Mouse (Mus musculus): ENCODE measurements around the gene Nhlrc2. TPM values are rescaled to one million over a fixed set of nuclear protein-coding genes. Genes with fewer than 3 reads are reported as not detected.
"Not testable (repeated sequence)": the region's sequence is repeated elsewhere in the genome, so short reads cannot be mapped to it uniquely, and the experiment has no call there.

Gene Nhlrc2
- total RNA-seq (2015) (12.8 and 14.7 TPM in 2 replicates), total RNA-seq (2017) (16.3 and 16.4 TPM in 2 replicates)

DNA sequence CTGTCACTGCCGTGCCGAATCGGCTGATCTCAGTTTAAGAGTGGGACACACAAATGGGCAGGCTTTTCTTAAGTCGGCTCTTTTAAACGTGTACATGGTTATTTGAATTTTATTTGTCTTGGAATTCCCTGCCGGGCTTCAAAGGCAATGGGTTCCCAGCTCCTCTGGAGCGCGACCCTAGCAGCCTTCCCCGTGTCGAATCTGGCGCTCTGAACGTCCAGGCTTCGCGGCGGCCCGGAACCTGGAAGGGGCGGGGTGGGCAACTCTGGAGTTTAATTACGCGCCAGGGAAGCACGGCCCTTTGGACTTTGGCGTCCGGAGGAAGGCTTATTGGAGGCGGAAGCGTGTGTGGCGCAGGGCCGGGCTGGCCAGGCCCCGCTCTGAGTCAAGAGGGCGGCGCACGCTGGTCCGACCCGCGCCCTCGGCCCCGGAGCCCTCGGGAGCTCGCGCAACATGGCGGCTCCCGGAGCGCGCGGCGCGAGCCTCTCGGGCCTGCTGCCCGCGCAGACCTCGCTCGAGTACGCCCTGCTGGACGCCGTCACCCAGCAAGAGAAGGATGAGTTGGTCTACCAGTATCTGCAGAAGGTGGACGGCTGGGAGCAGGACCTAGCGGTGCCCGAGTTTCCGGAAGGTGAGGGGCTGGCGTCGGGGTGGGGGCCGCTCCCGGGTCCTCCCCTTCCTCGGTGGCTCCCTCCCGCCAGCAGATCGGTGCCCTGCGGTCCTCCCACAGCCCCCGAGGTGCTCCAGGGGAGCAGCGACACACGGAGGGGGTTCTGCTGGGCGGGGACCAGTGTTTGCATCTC is at the start of gene Nhlrc2:
TSS of gene Nhlrc2 (plus strand) at position 32 of the 803 bp plus-strand sequence.
- peak; percentile 90 for ATAC-seq (ENCODE audit: poor library complexity, severe bottlenecking)

DNA sequence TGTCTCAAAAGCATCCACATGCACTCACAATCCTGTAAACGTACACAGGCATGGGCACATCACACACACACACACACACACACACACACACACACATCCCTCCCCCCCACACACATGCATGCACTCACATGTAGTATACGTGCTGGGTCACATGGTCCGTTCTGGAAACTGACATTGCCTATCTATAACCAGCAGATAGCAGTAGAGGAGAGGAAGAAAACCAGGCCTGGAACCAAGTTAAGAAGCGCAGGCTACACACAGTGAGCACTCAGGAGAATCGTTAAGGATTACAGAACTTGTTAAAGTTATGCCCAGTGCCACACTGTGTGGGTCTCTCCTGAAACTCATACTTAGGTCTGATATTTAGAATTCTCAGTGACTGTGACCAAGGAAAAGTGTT is 45.0 kb upstream of the Nhlrc2 start:
- not testable (repeated sequence) for ATAC-seq (ENCODE audit: poor library complexity, severe bottlenecking)

- not testable (repeated sequence) for ATAC-seq (ENCODE audit: poor library complexity, severe bottlenecking)
Measured at GRCm38 (mm10) chr19:56503525-56503924, 44.5 kb upstream of the Nhlrc2 start.

DNA sequence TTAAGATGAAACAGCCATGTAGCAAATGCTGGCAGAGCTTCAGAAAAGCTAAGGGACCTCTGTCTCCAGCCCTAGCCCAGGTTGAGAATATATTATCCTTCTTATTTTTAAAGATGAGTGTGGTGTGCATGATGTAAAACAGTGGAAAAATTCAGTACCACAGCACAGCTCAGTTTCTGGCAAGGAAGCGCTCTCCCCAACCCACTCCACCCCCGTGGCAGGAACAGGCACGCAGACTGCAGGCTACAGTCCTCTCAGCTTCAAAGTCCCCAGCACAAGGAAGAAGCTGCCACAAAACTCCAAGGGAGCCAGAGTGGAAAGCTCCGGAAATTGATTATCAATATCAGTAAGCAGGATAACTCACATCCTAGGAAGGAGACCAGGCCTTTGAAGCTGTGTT is 36.9 kb upstream of the Nhlrc2 start:
- not testable (repeated sequence) for ATAC-seq (ENCODE audit: poor library complexity, severe bottlenecking)

GRCm38 (mm10) chr19:56513527-56513926 is 34.5 kb upstream of the Nhlrc2 start:
- not testable (repeated sequence) for ATAC-seq (ENCODE audit: poor library complexity, severe bottlenecking)

DNA sequence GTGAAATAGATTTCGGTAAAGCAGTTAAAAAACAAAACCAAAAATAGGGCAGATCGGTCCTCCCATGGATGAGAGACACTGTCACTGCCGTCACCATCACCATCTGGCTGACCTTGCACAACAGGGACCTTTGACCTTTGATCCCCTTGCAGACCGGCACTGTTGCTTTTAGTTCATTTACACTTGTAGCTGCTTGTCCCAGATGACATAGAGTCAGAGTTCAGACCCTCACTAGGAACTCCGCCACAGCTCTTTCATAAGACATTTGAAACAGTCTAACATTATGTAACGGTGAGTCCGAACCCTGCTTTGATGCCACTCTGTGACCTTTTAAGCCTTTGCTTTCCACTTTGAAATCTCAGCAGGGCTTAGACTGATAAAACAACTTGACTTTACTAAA is 28.7 kb upstream of the Nhlrc2 start:
- ATAC-seq (ENCODE audit: poor library complexity, severe bottlenecking): not testable (repeated sequence)

GRCm38 (mm10) chr19:56530529-56530928 is 17.5 kb upstream of the Nhlrc2 start:
- ATAC-seq (ENCODE audit: poor library complexity, severe bottlenecking): peak; percentile 65

DNA sequence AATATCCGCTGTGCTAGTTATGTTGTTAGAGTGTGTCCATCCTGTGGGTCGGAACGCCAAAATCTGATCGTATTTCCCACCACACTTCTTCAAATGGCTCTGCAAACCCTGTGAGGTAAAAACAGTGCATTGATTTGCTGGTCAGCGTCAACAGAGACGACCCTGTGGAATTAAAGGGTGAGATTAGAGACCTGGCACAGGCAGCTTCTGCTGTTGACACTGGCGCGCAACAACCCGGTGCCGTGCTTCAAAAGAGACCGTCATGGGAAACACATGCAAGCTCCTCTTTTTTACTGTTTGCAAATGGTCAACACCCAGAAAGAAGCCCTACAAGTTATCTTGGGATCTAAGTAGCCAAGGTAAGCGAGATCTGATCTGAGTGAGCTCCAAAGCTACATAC is 16.8 kb upstream of the Nhlrc2 start:
- no peak for ATAC-seq (ENCODE audit: poor library complexity, severe bottlenecking)

GRCm38 (mm10) chr19:56533291-56534071 is 14.6 kb upstream of the Nhlrc2 start:
- ATAC-seq (ENCODE audit: poor library complexity, severe bottlenecking): no peak

GRCm38 (mm10) chr19:56534337-56534736 is 13.7 kb upstream of the Nhlrc2 start:
- ATAC-seq (ENCODE audit: poor library complexity, severe bottlenecking): no peak

DNA sequence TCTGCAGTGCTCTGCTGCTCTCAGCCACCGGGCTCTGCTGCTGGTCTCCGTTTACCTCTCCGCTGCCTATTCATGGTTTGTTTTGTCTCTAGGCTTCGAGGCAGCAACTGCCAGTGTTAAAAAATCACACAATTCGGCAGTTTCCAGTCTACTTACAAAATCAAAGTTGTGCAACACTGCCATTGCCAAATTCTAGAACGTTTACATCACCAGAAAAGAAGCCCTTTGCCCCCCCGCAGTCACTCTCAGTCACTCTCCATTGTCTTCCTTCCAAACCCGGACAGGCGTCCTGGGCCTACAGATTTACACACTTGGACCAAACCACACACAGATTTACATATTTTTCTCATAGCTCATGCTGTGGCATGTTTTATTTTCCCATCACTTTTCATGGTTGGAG is 13.0 kb upstream of the Nhlrc2 start:
- peak; percentile 80 for ATAC-seq (ENCODE audit: poor library complexity, severe bottlenecking)

DNA sequence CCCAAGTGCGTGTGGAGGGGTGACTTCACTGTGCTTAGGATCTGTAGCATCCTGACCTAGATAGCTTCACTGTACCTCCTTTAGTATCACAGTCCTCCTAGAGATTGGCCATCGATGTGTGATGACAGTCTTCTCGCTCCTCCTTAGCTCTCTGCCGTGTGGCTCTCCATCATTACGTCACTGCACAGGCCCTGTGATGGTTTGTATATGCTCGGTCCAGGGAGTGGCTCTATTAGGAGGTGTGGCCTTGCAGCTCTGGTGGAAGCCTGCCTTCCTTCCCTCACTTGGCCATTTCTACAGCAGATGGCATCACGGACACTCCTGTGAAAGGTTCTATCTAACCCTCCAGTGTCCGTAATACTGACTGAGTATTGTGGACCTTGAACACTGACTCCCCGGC is 12.3 kb upstream of the Nhlrc2 start:
- peak; percentile 70 for ATAC-seq (ENCODE audit: poor library complexity, severe bottlenecking)

DNA sequence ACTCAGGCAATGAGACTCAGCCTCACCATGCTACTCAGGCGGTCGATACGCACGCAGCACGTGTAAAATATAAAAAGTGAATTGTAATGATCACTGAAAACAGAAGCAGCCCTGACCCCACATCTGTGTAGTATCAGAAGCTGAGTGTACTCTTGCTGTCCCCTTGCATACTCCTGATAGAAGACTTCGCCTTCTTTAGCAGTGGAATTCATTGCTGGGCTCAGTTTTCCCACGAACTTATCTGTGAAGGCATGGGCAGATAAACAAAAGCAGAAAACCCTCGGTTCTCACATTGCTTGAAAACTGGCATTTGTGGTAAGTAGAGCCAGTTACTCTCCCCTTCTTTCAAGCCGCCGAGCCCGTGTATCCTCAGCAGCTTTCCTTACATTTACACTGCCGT is 4.7 kb upstream of the Nhlrc2 start:
- ATAC-seq (ENCODE audit: poor library complexity, severe bottlenecking): no peak

DNA sequence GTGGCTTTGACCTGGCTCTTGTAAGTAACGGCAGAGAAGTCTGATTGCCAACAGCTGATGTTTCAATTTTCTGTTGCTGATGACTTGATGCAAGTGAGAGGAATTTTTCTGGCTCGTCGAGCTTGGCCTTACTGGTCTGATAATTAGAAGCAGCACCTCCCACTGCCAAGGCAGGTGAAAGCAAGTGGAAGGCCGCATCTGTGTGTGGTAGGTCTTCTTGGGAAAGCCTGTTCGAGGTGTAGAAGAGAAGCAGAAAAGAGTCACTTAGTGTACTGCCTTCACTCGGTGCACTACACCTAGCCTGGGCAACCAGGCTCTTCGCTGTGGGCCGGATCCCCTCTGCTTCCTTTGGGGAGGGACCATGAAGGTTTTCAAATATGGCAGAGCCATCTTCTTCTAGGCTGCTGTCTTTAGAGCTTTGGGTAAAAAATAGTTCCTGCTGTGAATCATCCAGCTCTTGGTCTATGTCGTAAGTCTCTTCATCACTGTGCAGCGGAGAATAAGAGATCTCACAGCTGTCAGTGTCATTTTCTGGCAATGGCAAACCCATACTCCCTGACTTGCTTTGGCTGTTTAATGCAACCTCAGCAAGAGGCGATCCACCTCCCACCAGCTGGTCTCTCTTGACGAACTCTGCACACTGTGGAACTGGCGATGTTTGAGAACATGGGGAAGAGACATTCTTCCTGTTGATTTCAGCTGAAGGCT is 3.2 kb upstream of the Nhlrc2 start:
- ATAC-seq (ENCODE audit: poor library complexity, severe bottlenecking): no peak

DNA sequence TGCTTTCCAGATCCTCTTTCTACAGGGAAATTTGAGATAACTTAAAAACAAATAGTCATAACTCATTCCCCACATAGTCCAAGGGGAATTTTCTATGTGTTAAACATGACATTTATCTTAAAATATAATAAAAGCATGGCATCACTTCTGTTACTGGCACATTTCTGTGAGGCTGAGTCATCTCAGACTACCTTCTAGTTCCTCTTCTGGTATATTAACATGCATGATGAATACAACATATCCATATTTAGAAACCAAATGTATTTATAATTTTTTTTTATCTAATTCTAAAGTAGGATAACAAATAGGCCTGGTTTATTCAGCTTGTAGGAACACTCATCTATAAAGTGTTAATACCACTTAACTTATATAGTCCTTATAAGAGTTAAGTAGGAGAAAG is 2.0 kb upstream of the Nhlrc2 start:
- no peak for ATAC-seq (ENCODE audit: poor library complexity, severe bottlenecking)

DNA sequence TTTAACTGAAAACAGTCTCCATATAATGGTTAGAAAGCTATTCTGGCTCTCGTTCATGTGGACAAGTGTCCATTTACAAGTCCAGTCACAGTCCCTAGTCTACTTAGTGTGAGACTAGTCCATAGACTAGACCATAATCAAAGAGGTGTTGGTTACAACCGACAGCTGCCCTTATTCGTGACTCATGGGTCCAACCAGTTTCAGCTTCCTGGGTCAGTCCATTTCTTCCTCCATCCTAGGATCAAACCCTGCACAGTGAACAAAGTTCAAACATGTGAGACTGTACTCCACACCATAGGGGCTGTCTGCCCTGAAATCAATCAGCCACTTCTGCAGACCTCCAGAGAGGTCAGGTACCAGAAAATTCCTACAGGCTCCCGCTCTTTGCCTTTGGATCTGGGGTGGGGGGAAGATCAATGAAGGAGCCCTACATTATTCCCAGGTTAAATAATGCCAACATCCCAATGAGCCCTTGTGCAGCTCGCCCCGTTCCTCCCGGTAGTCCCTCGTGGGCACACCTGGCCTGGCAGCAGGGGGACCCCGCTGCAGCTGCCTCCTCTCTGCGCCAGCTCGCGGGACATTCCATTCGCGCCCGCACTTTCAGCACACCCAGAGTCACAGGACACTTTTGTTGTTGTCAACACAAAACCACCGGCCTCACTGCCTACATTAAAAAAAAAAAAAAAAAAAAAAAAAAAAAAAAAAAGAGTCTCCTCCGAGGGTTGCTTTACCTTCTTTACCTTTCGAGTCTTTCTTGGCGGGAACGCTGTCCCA is 418 bp upstream of the Nhlrc2 start, which contains the start of gene Dclre1a:
TSS of gene Dclre1a (minus strand) at position 767 of the 774 bp plus-strand sequence.
- ATAC-seq (ENCODE audit: poor library complexity, severe bottlenecking): peak; percentile 69

- no peak for ATAC-seq (ENCODE audit: poor library complexity, severe bottlenecking)
Measured at GRCm38 (mm10) chr19:56549033-56549680, 1.1 kb downstream of the Nhlrc2 start.

DNA sequence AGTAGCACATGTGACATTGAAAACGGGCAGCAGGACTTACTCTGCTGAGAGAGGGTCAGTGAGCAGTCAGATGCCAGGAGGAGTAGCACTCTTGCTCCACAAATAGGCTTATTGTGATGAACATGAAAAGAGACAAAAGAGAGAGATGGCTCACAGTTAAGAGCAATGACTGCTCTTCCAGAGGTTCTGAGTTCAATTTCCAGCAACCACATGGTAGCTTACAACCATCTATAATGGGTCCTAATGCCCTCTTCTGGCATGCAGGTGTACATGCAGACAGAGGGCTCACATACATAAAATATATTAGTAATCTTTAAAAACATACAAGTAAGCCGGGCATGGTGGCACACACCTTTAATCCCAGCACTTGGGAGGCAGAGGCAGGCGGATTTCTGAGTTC is 5.1 kb downstream of the Nhlrc2 start:
- no peak for ATAC-seq (ENCODE audit: poor library complexity, severe bottlenecking)

DNA sequence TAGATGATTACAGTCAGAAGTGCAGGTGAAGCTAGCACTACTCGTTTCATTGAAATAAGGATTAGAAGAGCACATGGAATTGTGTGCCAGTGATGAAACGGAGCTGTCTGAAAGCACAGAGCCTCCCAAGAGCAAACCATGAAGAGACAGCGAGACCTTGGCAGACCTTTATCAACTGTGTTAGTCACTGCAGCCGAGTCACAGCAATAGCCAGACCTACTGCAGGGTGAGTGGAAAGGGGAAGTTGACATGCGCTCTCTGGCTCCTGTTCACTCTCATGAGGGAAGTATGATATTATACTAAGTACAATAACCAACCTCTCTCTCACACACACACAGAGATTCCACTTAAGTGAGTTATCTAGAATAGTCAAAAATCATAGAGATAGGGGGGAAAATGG is 7.9 kb downstream of the Nhlrc2 start:
- peak; percentile 99 for ATAC-seq (ENCODE audit: poor library complexity, severe bottlenecking)

Data from megakaryocyte, adult 5-6 weeks (primary cell).